Mouse (Mus musculus) neutrophil, adult 59 days (primary cell): Measurements from ENCODE around the gene Cox6b1. TPM values are rescaled to one million over a fixed set of nuclear protein-coding genes. Genes with fewer than 3 reads are reported as not detected.

Experiments
- total RNA-seq, 2 experiments: library from RNA; stranded (reverse); gene quantifications; 1 replicate in 1 of 2; 2 replicates in 1 of 2; pipeline ENCODE4 v1.2.4; 2023

Gene Cox6b1
- total RNA-seq, result 100 to 1,000 TPM; 236 to 250 TPM

DNA sequence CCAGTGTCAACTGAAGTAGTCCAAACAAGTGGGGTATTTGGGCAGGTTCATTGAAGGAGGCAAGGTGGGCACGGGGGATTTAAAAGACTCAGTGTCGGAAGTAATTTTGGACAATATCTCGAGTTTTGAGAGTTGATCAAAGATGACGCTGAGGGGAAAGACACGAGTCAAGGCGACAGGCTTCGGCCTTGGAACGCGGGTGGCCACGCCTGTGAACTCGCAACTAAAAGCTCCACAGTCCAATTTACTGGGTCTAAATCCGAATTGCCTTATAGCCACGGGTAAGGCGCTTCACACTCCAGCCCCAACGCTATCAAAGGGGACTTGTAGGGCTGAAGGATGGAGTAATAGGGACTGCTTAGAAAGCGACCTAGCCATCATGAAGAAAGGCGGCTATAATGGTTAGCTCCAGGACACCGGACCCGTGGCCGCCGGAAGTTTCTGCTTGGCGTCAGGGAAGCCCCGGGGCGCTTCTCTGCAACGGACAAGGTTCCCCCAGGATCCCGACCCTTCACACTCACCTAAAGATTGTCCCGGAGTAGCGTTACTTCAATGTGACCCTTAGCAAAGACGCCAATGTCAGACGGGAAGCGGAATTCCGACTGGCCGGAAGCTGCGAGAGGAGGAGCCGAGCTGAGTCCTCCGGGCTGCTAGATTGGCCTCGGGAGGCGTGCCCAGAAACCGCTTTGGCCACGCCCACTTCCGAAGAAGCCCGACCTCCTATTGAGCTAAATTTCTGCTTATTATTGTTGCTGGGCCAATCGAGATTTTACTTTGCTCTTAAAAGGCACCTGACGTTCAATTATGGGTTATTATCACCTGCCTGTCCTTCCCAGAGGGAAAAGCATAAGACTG, at the start of gene Cox6b1:
Cox6b1 (minus strand) TSS at position 622 of the 855 bp plus-strand sequence.

DNA sequence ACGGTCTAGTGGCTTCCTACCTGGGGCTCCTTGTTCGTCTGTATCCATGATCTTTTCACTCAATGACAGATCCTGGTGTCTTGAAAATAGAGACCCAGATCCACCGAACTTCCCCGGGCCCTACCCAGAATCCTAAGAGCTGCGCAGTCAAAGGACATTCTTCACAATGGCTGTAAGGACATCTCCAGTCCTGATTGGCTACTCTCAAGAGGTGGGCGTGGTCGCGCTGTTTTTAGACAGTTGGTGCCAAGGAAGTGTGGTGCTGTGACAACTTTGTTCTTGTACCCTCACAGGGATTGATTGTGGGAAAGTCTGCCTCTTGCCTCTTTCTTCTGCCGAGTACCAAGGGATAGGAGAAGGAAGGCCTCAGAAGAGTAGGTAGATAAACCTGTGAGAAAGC, 45.5 kb upstream of the Cox6b1 start, which contains the start of gene Pmis2:
Pmis2 (minus strand) TSS at position 126 of the 400 bp plus-strand sequence.

DNA sequence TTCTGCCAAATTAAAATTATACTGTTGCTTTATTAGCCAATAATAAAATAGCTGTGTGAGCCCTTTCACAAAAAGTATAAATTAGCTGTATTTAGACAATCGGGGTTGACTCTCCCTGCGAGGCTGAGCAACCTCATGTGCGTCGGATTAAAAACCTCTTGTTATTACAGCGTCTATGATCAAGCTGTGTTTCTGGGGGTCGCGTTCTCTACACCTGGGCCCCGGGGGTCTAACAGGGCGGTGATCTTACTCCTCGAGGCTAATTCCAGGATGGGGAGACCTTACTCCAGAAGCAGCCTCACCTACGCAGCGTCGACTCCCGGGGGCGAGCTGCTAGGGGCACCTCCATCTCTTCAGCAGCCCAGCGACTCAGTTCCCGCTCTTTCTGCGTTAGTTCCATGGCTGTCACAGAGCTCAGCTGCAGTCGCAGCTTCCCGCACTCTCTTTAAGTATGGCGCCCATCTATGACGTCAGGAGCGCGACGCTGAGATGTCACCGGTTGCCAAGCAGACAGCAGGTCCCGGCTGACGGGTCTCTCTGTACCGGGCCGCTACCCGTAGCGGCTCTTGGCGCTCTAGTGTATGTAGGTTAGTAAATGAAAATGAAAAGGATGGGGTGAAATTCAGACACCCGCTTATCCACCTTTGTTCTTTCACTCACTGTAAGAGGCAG, 38.7 kb upstream of the Cox6b1 start, which contains the start of gene Haus5:
Haus5 (minus strand) TSS at position 466 of the 672 bp plus-strand sequence.

DNA sequence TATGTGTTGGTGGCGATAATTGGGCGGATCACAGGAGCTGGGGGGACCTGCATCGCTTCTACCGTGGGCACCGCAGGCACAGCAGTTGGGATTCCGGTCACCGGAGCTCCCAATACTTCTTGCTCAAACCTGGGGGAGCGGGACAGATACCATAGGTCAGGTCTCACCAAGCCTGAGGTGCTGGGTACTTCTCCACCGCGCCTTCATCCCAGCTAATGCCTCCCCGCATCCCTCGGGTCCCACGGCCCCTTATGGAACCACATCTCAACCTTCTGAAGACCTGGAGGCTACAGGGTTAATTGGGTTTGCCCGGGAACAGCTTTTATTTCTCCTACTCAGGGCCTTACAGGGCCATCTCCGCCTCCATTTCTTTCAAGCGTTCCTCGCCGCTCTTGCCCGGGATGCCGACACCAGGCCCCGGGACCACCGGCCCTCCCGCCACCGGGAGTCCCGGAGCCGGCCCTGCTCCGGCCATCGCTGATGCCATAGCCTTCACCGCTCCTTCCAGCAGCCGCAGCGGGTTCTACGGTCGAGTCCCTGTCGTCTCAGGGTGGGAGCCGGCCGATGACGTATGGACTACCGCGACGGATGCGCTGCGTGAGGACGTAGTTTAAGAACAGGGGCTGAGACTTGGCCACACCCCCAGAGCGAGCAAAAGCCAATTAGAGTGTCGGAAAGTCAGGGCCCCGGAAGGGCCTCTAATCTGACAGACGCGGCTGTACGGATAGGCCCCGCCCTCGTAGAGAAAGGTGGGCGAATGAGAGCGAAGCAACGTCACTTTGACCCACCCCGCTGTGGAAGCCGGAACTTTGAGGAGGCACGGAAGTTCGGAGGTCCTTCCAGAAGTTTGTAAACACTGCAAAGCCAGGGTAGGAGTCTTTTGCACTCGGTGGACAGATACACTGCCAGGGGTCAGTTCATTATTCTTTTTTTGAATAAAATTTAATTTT, 23.9 kb upstream of the Cox6b1 start, which contains the start of gene Rbm42:
Rbm42 (minus strand) TSS at position 727 of the 950 bp plus-strand sequence.

DNA sequence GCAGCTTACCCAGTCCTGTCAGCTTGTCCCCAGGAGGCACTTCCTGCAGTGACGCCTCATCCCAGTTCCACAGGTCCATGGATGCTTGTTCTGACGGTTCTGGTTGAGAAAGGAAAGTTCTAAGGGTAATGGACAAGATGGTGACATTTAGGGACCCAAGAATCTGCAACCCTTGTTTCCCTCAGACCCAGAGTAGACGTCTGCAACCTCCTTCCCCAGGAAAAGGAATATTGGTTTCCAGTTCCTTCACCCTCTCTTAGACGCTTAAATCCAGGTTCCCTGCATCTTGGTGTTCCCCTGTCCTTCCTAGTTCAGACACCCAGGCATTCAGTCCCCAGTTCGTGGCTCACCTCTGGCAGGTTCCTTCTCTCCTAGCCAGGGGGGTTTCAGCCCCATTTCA, 9.8 kb upstream of the Cox6b1 start, which contains the start of gene Etv2:
Etv2 (minus strand) TSS at position 101 of the 400 bp plus-strand sequence.

DNA sequence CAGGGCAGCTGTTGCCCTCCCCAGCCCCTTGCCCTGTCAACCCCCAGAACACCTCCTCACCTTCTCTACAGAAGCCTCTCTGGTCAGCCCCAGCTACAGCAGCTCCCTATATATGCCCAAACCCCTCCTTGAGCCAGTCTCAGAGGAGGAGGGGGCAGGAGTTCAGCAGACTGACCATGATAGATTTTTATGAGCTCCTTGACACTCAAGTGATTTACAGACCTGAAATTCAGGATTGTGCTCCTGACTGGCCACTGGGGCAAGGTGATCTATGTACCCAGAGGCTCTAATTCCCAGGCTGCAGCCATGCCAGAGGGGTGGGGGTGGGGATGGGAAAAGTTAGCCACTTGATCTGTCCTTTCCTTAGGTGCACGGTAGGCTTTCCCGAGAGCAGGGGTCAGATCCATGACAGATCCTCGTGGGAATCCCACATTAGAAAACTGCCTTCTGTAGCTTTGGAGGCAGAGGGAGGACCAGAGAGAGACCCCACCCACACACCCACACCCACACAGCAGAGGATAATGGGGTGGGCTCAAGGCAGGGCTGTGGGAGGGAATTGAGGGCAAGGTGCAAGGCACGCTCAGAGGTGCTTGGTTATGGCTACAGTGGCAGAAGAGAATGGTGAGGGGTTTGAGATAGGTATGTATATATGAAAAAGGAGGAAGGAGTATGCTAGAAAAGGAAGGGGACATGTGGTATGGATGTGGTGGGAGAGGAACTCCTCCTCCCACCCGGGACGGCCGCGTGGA, 13.1 kb downstream of the Cox6b1 start, which contains the start of gene Upk1a:
Upk1a (minus strand) TSS at position 194 of the 749 bp plus-strand sequence.

DNA sequence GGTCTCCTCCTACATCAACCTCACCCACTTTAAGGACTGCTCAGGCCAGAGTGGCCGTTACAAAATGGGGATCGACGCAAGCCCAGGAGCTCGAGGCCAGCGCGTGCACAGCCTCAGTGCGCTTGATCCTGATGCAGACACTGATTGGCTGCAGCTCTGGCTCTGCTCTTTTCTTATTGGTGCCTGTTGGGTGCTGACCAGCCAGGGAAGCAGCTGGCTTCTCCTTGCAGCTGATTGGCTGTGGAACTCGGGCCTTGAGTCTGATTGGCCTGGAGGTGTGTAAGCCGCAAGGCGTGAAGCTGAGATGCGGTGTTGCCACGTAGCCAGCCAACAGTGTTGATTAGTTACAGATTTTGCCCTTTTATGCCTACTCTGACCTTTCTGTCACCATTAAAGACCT, 27.2 kb downstream of the Cox6b1 start, which contains the start of gene Zbtb32:
Zbtb32 (minus strand) TSS at position 124 of the 400 bp plus-strand sequence.

DNA sequence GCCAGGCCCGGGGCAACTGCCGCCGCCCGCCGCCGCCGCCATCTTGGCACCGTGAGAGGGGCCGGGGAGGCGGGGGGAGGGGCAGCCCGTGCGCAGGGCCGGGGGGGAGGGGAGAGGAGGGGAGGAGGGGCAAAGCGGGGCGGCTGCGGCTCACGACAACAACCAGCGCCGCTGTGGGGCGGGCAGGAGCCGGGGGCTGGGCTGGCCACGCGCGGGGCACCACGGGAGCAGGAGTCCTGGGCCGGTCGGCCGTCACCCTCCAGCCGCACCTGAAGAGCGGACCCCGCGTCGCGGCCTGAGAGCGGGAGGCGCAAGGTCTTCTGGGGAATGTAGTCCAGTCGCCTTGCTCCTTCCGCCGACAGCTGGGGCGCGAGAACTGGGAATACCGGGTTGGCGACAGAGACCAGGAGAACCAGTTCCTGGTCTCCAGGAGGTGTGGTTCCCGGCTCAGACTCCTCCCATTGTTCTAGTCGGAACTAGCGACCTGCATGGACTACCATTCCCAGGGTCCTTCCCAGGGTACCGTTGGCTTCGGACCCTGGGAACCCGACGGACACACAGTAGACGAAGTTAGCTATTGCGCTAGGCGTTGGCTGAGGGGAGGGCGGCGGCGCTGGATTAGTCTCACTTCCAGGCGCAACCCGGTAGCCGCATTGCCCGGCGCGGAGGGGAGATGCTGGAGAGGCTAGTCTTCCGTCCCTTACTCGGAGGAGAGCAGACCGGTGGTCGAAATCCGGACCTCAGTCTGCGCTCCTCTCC, 37.1 kb downstream of the Cox6b1 start, which contains the start of gene Kmt2b:
Kmt2b (minus strand) TSS at position 51 of the 759 bp plus-strand sequence.

Other genes with a start within 250 kb of the Cox6b1 start
- 1,000 to 10,000 TPM; 2,122 to 2,210 TPM for gene Tyrobp, start 212.4 kb downstream of the Cox6b1 start, total RNA-seq
- 100 to 1,000 TPM; 116 to 123 TPM for gene Hcst, start 206.3 kb downstream of the Cox6b1 start, total RNA-seq
- gene Nfkbid, start 204.4 kb downstream of the Cox6b1 start, total RNA-seq, result 10 to 100 TPM; 65.6 to 78.9 TPM
- gene Aplp1, start 180.6 kb downstream of the Cox6b1 start, total RNA-seq, result under 1 TPM in 1 of 2 experiments, not detected in 1; 0.27 TPM
- gene Kirrel2, start 168.5 kb downstream of the Cox6b1 start, total RNA-seq, result not detected
- gene Nphs1, start 167.8 kb downstream of the Cox6b1 start, total RNA-seq, result not detected
- gene Prodh2, start 132.5 kb downstream of the Cox6b1 start, total RNA-seq, result not detected
- gene Arhgap33, start 91.1 kb downstream of the Cox6b1 start, total RNA-seq, result 10 to 100 TPM; 14.2 to 14.6 TPM
- 1 to 10 TPM; 5.1 to 7.4 TPM for gene Hspb6, start 74.0 kb downstream of the Cox6b1 start, total RNA-seq
- 1 to 10 TPM; 6.0 to 6.3 TPM for gene Proser3, start 73.9 kb downstream of the Cox6b1 start, total RNA-seq
- gene Lin37, start 66.3 kb downstream of the Cox6b1 start, total RNA-seq, result 10 to 100 TPM; 30.4 to 32.0 TPM
- gene U2af1l4, start 62.9 kb downstream of the Cox6b1 start, total RNA-seq, result 10 to 100 TPM; 40.8 to 45.4 TPM
- 1 to 10 TPM; 3.2 to 6.2 TPM for gene Gm49396, start 62.8 kb downstream of the Cox6b1 start, total RNA-seq
- gene Psenen, start 62.5 kb downstream of the Cox6b1 start, total RNA-seq, result 100 to 1,000 TPM; 120 to 121 TPM
- 1 to 10 TPM; 3.7 to 5.5 TPM for gene Igflr1, start 60.7 kb downstream of the Cox6b1 start, total RNA-seq
- 10 to 100 TPM; 51.3 to 54.4 TPM for gene Kmt2b, start 37.4 kb downstream of the Cox6b1 start, total RNA-seq
- under 1 TPM; 0.20 to 0.22 TPM for gene Zbtb32, start 27.2 kb downstream of the Cox6b1 start, total RNA-seq
- gene Upk1a, start 13.3 kb downstream of the Cox6b1 start, total RNA-seq, result not detected
- gene Etv2, start 9.7 kb upstream of the Cox6b1 start, total RNA-seq, result not detected
- gene Rbm42, start 24.2 kb upstream of the Cox6b1 start, total RNA-seq, result 10 to 100 TPM; 77.8 to 88.7 TPM
- gene Haus5, start 38.8 kb upstream of the Cox6b1 start, total RNA-seq, result 10 to 100 TPM; 22.3 to 22.8 TPM
- gene Pmis2, start 45.5 kb upstream of the Cox6b1 start, total RNA-seq, result not detected
- gene 2200002J24Rik, start 72.8 kb upstream of the Cox6b1 start, total RNA-seq, result not detected
- under 1 TPM; 0.37 to 0.58 TPM for gene Atp4a, start 86.1 kb upstream of the Cox6b1 start, total RNA-seq
- 10 to 100 TPM; 26.6 to 35.5 TPM for gene Tmem147, start 103.4 kb upstream of the Cox6b1 start, total RNA-seq
- not detected for gene Gapdhs, start 117.5 kb upstream of the Cox6b1 start, total RNA-seq
- gene Sbsn, start 125.3 kb upstream of the Cox6b1 start, total RNA-seq, result 1 to 10 TPM; 1.9 to 3.2 TPM
- gene Dmkn, start 137.6 kb upstream of the Cox6b1 start, total RNA-seq, result 1 to 10 TPM; 1.4 to 3.3 TPM
- gene Krtdap, start 161.7 kb upstream of the Cox6b1 start, total RNA-seq, result not detected
- gene Ffar2, start 197.6 kb upstream of the Cox6b1 start, total RNA-seq, result 10 to 100 TPM; 38.5 to 40.3 TPM
- gene Ffar3, start 230.0 kb upstream of the Cox6b1 start, total RNA-seq, result not detected
- gene Ffar1, start 235.4 kb upstream of the Cox6b1 start, total RNA-seq, result not detected